Mouse (Mus musculus) intestine, postnatal 0 days (tissue): ENCODE measurements around the gene Ndufs6. TPM values are rescaled to one million over a fixed set of nuclear protein-coding genes. Genes with fewer than 3 reads are reported as not detected.

ENCODE experiments used
- ATAC-seq: fragments of 200-750 bp; cut with Nextera tagmentation; 2 replicates; pipeline ENCODE4 v1.8.0; 2017; ENCODE audit warnings: mild to moderate bottlenecking, moderate TSS enrichment, moderate library complexity
- H3K27ac ChIP-seq: fragments of 300-500 bp; sonication (generic); 2 replicates; pipeline ENCODE4 v1.5.1; 2014; ENCODE audit warnings: mild to moderate bottlenecking, low read depth, low read length, moderate library complexity
- H3K27me3 ChIP-seq: fragments of 300-500 bp; sonication (generic); replicated peaks from 2 replicates; pipeline ENCODE4 v1.6.1; 2014; ENCODE audit warnings: low read length, mixed read lengths; ENCODE audit not compliant: control insufficient read depth, insufficient read depth
- H3K36me3 ChIP-seq: fragments of 300-500 bp; sonication (generic); 2 replicates; pipeline ENCODE4 v1.6.1; 2014; ENCODE audit warnings: mild to moderate bottlenecking, moderate library complexity; ENCODE audit not compliant: control insufficient read depth, insufficient read depth
- H3K4me1 ChIP-seq: fragments of 300-500 bp; sonication (generic); replicated peaks from 2 replicates; pipeline ENCODE4 v1.6.1; 2014; ENCODE audit warnings: antibody characterized with exemption, low read length, mixed read lengths; ENCODE audit not compliant: control insufficient read depth, insufficient read depth
- H3K4me2 ChIP-seq: fragments of 300-500 bp; sonication (generic); replicated peaks from 2 replicates; pipeline ENCODE4 v1.6.1; 2014; ENCODE audit warnings: low read depth, mild to moderate bottlenecking, moderate library complexity
- H3K4me3 ChIP-seq: fragments of 300-500 bp; sonication (generic); 2 replicates; pipeline ENCODE4 v1.5.1; 2014; ENCODE audit warnings: low read depth, low read length
- H3K9ac ChIP-seq: fragments of 300-500 bp; sonication (generic); 2 replicates; pipeline ENCODE4 v1.6.1; 2014; ENCODE audit warnings: mild to moderate bottlenecking, low read depth, low read length
- H3K9me3 ChIP-seq: fragments of 300-500 bp; sonication (generic); 2 replicates; pipeline ENCODE4 v1.6.1; 2016; ENCODE audit warnings: mixed run types; ENCODE audit not compliant: control insufficient read depth
- CTCF ChIP-seq: sonication (generic); IDR thresholded peaks from 2 replicates; pipeline ENCODE4 v1.5.1; 2016; ENCODE audit warnings: low read depth, mild to moderate bottlenecking, control low read depth, antibody characterized with exemption, moderate library complexity
- WGBS: fragments of 180-500 bp; shearing (Covaris S2); extraction: QIAGEN DNeasy Blood & Tissue Kit; methylation state at CpG from one replicate; pipeline ENCODE4 v1.1.7; 2014; 5-methylcytosine and 5-hydroxymethylcytosine counted together
- polyA plus RNA-seq: library from polyadenylated mRNA; unstranded; fragments of >200 nt; fragmentation: Nextera tagmentation; extraction: Ambion mirVana; gene quantifications from 2 replicates; pipeline ENCODE4 v1.2.1, GENCODE M21; 2015

Gene Ndufs6
- 555 and 577 TPM in 2 replicates for polyA plus RNA-seq

GRCm38 (mm10) chr13:73327827-73328698 lies at the start of gene Ndufs6, which contains the start of gene Mrpl36:
Gene Ndufs6 (minus strand): TSS chr13:73328542.
Gene Mrpl36 (plus strand): TSS chr13:73328513.
- H3K9me3 ChIP-seq = no peaks in the 10 kb centered on the region
- peaks cover 25% of the 10 kb centered on the region for H3K36me3 ChIP-seq
- TF ChIP-seq CTCF = no peak
- whole genome bisulfite sequencing = under 1% methylated on average over 45 of the region's 45 CpGs
- H3K4me1 ChIP-seq = peaks cover 4% of the 10 kb centered on the region; the same call in 1 of the 2 replicates
- peak; percentile 91 for ATAC-seq
- peak within 1 kb of the TSS; percentile 73 for H3K9ac ChIP-seq
- H3K4me2 ChIP-seq = peak within 1 kb of the TSS; percentile 78
- H3K27me3 ChIP-seq = no peaks in the 10 kb centered on the region
- peak within 1 kb of the TSS; percentile 90 for H3K4me3 ChIP-seq
- peak within 1 kb of the TSS; percentile 81 for H3K27ac ChIP-seq

- WGBS = 73% methylated on average over 9 of the region's 9 CpGs
- Histone ChIP-seq H3K27me3 (no peaks in the 10 kb centered on the region), H3K27ac (no peak overlapping the region), H3K4me3 (no peak overlapping the region), H3K4me1 (no peaks in the 10 kb centered on the region), H3K36me3 (no peaks in the 10 kb centered on the region), H3K9ac (no peak overlapping the region), H3K9me3 (no peaks in the 10 kb centered on the region), H3K4me2 (no peak overlapping the region)
- TF ChIP-seq CTCF = no peak
- no peak for ATAC-seq
These were observed 49.3 kb upstream of the Ndufs6 start for GRCm38 (mm10) chr13:73377637-73378036.

- Histone ChIP-seq H3K36me3 (no peaks in the 10 kb centered on the region), H3K9ac (no peak overlapping the region), H3K9me3 (no peaks in the 10 kb centered on the region), H3K4me2 (no peak overlapping the region), H3K4me1 (no peaks in the 10 kb centered on the region), H3K27me3 (no peaks in the 10 kb centered on the region), H3K4me3 (no peak overlapping the region), H3K27ac (no peak overlapping the region)
- WGBS = 77% methylated on average over 2 of the region's 2 CpGs
- no peak for ATAC-seq
- TF ChIP-seq CTCF = no peak
These were observed 46.3 kb upstream of the Ndufs6 start for GRCm38 (mm10) chr13:73374612-73375011.

- Histone ChIP-seq H3K27me3 (no peaks in the 10 kb centered on the region), H3K36me3 (no peaks in the 10 kb centered on the region), H3K4me3 (no peak overlapping the region), H3K4me1 (no peaks in the 10 kb centered on the region), H3K9ac (no peak overlapping the region), H3K9me3 (no peaks in the 10 kb centered on the region), H3K27ac (no peak overlapping the region), H3K4me2 (no peak overlapping the region)
- WGBS = 72% methylated on average over 4 of the region's 4 CpGs
- ATAC-seq = no peak
- TF ChIP-seq CTCF = no peak
These were observed 45.0 kb upstream of the Ndufs6 start for GRCm38 (mm10) chr13:73373367-73373766.

GRCm38 (mm10) chr13:73357106-73357505 lies 28.8 kb upstream of the Ndufs6 start:
- 89% methylated on average over 3 of the region's 3 CpGs for WGBS
- no peak overlapping the region for H3K9ac ChIP-seq
- no peak overlapping the region for H3K4me2 ChIP-seq
- no peaks in the 10 kb centered on the region for H3K9me3 ChIP-seq
- no peaks in the 10 kb centered on the region for H3K36me3 ChIP-seq
- no peak overlapping the region for H3K27ac ChIP-seq
- H3K4me3 ChIP-seq = no peak overlapping the region
- TF ChIP-seq CTCF = no peak
- ATAC-seq = no peak
- H3K27me3 ChIP-seq = no peaks in the 10 kb centered on the region
- no peaks in the 10 kb centered on the region for H3K4me1 ChIP-seq

GRCm38 (mm10) chr13:73352491-73352890 lies 24.1 kb upstream of the Ndufs6 start:
- no peaks in the 10 kb centered on the region for H3K27me3 ChIP-seq
- no peak overlapping the region for H3K9ac ChIP-seq
- ATAC-seq = no peak
- H3K4me1 ChIP-seq = no peaks in the 10 kb centered on the region
- no peak overlapping the region for H3K27ac ChIP-seq
- no peaks in the 10 kb centered on the region for H3K9me3 ChIP-seq
- no peaks in the 10 kb centered on the region for H3K36me3 ChIP-seq
- no peak overlapping the region for H3K4me3 ChIP-seq
- H3K4me2 ChIP-seq = no peak overlapping the region
- TF ChIP-seq CTCF = peak; percentile 23; the same call in 1 of the 2 replicates
